Mouse (Mus musculus) G1E (cell line): ENCODE measurements at regions not wholly inside any gene's neighbourhood (a gene's known extent, or its start where the extent isn't known, plus 50 kb on each side); places are given as distances from the start of the nearest gene placed in this dataset.
A peak's percentile ranks its signal among the peaks of the same experiment; 100 is the strongest.

Experiments used
- ATAC-seq: 2 replicates; pipeline ENCODE4 v1.8.0; 2016; ENCODE audit warnings: mild to moderate bottlenecking; ENCODE audit not compliant: insufficient number of reproducible peaks, poor library complexity, low FRiP score, severe bottlenecking; ENCODE audit errors: extremely low read depth
- DNase-seq: peaks from one replicate; pipeline ENCODE4 v3.0.0; 2012; ENCODE audit warnings: low spot score
- H3K27me3 ChIP-seq: 2 replicates; pipeline ENCODE4 v1.6.1; 2012; ENCODE audit warnings: mild to moderate bottlenecking, low read length, inconsistent platforms; ENCODE audit not compliant: insufficient read depth
- H3K36me3 ChIP-seq: replicated peaks from 2 replicates; pipeline ENCODE3; 2012; ENCODE audit warnings: mild to moderate bottlenecking, inconsistent platforms
- H3K4me1 ChIP-seq: 2 replicates; pipeline ENCODE4 v1.6.1; 2012; ENCODE audit warnings: low read depth, low read length, inconsistent platforms, mixed read lengths; ENCODE audit not compliant: insufficient read depth
- H3K4me3 ChIP-seq: 2 replicates; pipeline ENCODE4 v1.5.1; 2012; ENCODE audit warnings: low read depth, mild to moderate bottlenecking, inconsistent platforms, low read length, moderate library complexity, mixed read lengths
- H3K9me3 ChIP-seq: replicated peaks from 2 replicates; pipeline ENCODE4 v1.6.1; 2012; ENCODE audit warnings: inconsistent platforms
- CTCF ChIP-seq: IDR thresholded peaks from 2 replicates; pipeline ENCODE4 v1.5.1; 2012; ENCODE audit warnings: low read depth, low read length, inconsistent platforms, mixed read lengths
- GATA1 ChIP-seq: IDR thresholded peaks from 2 replicates; pipeline ENCODE4 v1.6.1; 2012; ENCODE audit warnings: borderline replicate concordance, low read length, inconsistent platforms, mixed read lengths
- GATA2 ChIP-seq: IDR thresholded peaks from 2 replicates; pipeline ENCODE4 v1.6.1; 2012; ENCODE audit warnings: low read depth, low read length, inconsistent platforms, borderline replicate concordance
- POLR2AphosphoS5 ChIP-seq: IDR thresholded peaks from 2 replicates; pipeline ENCODE4 v1.6.1; 2012; ENCODE audit warnings: low read depth, low read length, inconsistent platforms; ENCODE audit not compliant: insufficient replicate concordance
- TAL1 ChIP-seq: conservative IDR thresholded peaks from 2 replicates; pipeline ENCODE4 v1.6.1; 2012; ENCODE audit warnings: low read depth, low read length, inconsistent platforms, mixed read lengths

DNA sequence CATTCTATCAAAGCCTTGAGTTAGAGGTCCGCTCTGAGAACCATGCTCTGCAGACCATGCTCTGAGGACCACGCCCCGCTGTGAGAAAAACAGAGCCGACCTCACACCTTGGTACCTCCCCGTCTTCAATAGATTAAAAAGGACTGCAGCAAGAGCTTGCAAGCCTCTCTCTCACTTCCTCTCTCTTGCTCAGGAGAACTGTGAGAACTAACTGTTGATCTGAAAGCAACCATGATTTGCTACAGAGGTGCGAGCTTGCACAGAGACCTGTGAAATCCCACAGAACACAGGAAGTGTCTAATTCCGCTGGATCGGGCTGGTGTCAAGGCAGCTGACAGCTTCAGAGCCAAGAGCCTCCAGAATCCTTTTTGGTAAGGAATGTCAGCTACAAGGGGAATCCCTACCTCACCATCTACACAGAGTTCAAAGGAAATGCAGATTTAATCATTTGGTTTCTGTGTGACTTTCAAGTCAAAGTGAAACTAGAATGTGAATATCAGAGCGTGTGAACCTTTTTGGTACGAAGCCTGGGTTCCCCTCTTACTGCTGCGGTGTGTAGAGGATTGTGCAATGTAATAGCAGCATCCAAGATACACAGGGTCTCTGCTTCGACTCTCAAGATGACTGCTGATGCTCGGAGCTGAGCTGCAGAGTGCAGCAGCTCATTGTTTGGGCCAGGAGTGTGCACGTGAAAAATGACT is 315.3 kb upstream of the Klf3 start:
- no peak for ATAC-seq
- no peak for TF ChIP-seq POLR2AphosphoS5
- TF ChIP-seq GATA2, result no peak
- no peak for TF ChIP-seq TAL1
- no peak for TF ChIP-seq GATA1
- no peak for TF ChIP-seq CTCF
- no peak for DNase-seq
- H3K4me3 ChIP-seq, result peak overlapping the region; percentile 48; the same call in 1 of the 2 replicates
- H3K9me3 ChIP-seq, result no peaks in the 10 kb centered on the region
- H3K36me3 ChIP-seq, result no peaks in the 10 kb centered on the region
- peaks cover 9% of the 10 kb centered on the region; the same call in 1 of the 2 replicates for H3K27me3 ChIP-seq
- peaks cover 12% of the 10 kb centered on the region for H3K4me1 ChIP-seq

- no peaks in the 10 kb centered on the region for H3K9me3 ChIP-seq
- no peaks in the 10 kb centered on the region for H3K36me3 ChIP-seq
- TF ChIP-seq GATA1 (no peak), CTCF (no peak), POLR2AphosphoS5 (no peak), GATA2 (no peak), TAL1 (no peak)
- ATAC-seq (no peak), DNase-seq (no peak)
- H3K4me3 ChIP-seq, result no peak overlapping the region
- H3K4me1 ChIP-seq, result peaks cover 9% of the 10 kb centered on the region
- peaks cover 5% of the 10 kb centered on the region; the same call in 1 of the 2 replicates for H3K27me3 ChIP-seq
Measured at GRCm38 (mm10) chr5:64489656-64490444, 313.3 kb upstream of the Klf3 start.

DNA sequence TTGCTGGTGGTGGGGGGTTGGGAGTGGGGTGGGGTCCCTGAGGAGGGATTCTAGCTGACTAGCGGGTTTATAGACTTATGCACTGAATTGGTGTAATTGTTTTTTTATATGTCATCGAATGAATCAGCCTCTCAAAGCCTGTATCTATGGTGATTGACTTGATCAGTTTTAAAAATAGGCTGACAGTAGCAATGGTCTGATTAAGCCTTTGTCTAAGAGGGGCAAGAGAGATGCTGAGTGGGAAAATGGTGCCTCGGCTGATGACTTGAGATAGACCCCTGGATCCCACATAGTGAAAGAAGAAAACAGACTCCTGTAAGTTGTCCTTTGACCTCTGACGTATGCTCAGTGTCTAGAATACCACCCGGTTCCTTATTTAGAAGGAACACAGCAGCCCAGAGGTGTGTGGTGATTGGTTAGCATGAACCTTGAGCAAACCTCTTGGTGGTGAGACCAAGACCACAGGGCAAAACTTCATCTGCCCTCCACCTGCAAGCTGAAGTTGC is 312.7 kb upstream of the Klf3 start:
- Histone ChIP-seq H3K4me1 (peaks cover 9% of the 10 kb centered on the region), H3K36me3 (no peaks in the 10 kb centered on the region), H3K9me3 (no peaks in the 10 kb centered on the region), H3K27me3 (peaks cover 5% of the 10 kb centered on the region; the same call in 1 of the 2 replicates), H3K4me3 (no peak overlapping the region)
- ATAC-seq (no peak), DNase-seq (no peak)
- no peak for TF ChIP-seq POLR2AphosphoS5
- TF ChIP-seq TAL1, result no peak
- no peak for TF ChIP-seq GATA1
- TF ChIP-seq GATA2, result no peak
- no peak for TF ChIP-seq CTCF

GRCm38 (mm10) chr5:64494429-64494828 is 308.8 kb upstream of the Klf3 start:
- Histone ChIP-seq H3K27me3 (0 out of 2 replicates have a peak, but pooled peaks cover 3% of the 10 kb centered on the region), H3K36me3 (no peaks in the 10 kb centered on the region), H3K4me1 (no peaks in the 10 kb centered on the region), H3K4me3 (no peak overlapping the region), H3K9me3 (no peaks in the 10 kb centered on the region)
- ATAC-seq (no peak), DNase-seq (no peak)
- TF ChIP-seq TAL1 (no peak), GATA1 (no peak), GATA2 (no peak), POLR2AphosphoS5 (no peak), CTCF (no peak)

DNA sequence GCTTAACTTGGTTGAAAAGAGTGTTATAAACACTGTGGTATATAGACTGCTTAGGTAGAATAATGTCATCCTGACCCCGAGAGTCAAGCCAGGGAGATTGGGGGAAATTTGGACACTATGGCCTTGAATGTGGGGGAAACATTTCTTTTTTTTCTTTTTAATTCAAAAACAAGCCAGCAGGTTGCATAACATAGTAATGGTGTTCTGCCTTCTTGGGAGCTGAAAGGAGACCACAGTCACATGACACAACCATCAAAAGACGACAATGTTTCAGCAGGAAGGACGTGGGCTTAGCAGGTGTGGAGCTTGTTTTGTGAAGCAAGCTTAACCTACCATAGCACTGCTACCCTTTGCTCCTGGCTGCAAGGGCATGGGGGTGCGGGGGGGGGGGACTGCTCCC is 306.3 kb upstream of the Klf3 start:
- 0 out of 2 replicates have a peak, but pooled peaks cover 9% of the 10 kb centered on the region for H3K27me3 ChIP-seq
- no peak for DNase-seq
- no peaks in the 10 kb centered on the region for H3K9me3 ChIP-seq
- no peak overlapping the region for H3K4me3 ChIP-seq
- H3K4me1 ChIP-seq, result 0 out of 2 replicates have a peak, but pooled peaks cover 3% of the 10 kb centered on the region
- TF ChIP-seq GATA2, result no peak
- TF ChIP-seq POLR2AphosphoS5, result no peak
- no peak for TF ChIP-seq CTCF
- no peak for TF ChIP-seq TAL1
- TF ChIP-seq GATA1, result no peak
- no peaks in the 10 kb centered on the region for H3K36me3 ChIP-seq
- no peak for ATAC-seq

DNA sequence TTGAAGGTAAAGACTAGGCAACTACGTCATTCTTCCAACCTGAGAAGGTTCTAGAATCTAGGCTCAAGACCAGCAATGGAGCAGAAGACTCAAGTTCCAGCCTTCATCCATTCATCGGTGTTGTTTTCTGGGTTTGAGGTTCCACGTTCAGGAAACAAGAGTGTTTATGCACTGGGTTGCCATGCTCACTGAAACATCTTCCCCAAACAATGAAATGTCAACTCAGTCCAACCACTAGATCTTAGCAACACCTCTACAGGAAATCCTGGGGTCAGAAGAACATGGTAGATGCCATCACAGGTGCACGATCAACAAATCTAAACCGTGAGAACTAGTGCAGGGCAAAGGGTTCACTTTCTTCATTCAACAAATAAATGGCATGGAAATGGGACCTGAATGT is 304.8 kb upstream of the Klf3 start:
- Histone ChIP-seq H3K27me3 (0 out of 2 replicates have a peak, but pooled peaks cover 9% of the 10 kb centered on the region), H3K36me3 (no peaks in the 10 kb centered on the region), H3K4me3 (no peak overlapping the region), H3K4me1 (peaks cover 5% of the 10 kb centered on the region), H3K9me3 (no peaks in the 10 kb centered on the region)
- ATAC-seq (no peak), DNase-seq (no peak)
- TF ChIP-seq GATA2 (no peak), CTCF (no peak), POLR2AphosphoS5 (no peak), GATA1 (no peak), TAL1 (no peak)
